Mouse (Mus musculus) CH12.LX (cell line): ENCODE measurements around the gene Zfp507.

Source experiments
- CTCF ChIP-seq, 2 experiments: IDR thresholded peaks in 1 of 2; conservative IDR thresholded peaks in 1 of 2; 2 replicates each; pipeline ENCODE4 v1.5.1; 2011 to 2012; ENCODE audit warnings: low read depth in 2 of 2, low read length in 2 of 2, improper control_type of control experiment in 1 of 2, inconsistent platforms in 1 of 2, mild to moderate bottlenecking in 1 of 2, moderate library complexity in 1 of 2
- E2F4 ChIP-seq: IDR thresholded peaks from 2 replicates; pipeline ENCODE4 v1.6.1; 2011; ENCODE audit warnings: low read depth, low read length, improper control_type of control experiment; ENCODE audit not compliant: insufficient replicate concordance
- EP300 ChIP-seq: IDR thresholded peaks from 2 replicates; pipeline ENCODE4 v1.6.1; 2011; ENCODE audit warnings: low read length, improper control_type of control experiment
- HCFC1 ChIP-seq: IDR thresholded peaks from 2 replicates; pipeline ENCODE4 v1.6.1; 2012; ENCODE audit warnings: low read depth, mild to moderate bottlenecking, inconsistent platforms, low read length, improper control_type of control experiment
- KAT2A ChIP-seq: IDR thresholded peaks from 2 replicates; pipeline ENCODE4 v1.6.1; 2012; ENCODE audit warnings: low read length, improper control_type of control experiment, inconsistent platforms; ENCODE audit not compliant: insufficient replicate concordance
- MAFK ChIP-seq: IDR thresholded peaks from 2 replicates; pipeline ENCODE4 v1.6.1; 2011; ENCODE audit warnings: low read length, improper control_type of control experiment; ENCODE audit not compliant: insufficient replicate concordance
- NRF1 ChIP-seq: IDR thresholded peaks from 2 replicates; pipeline ENCODE4 v1.6.1; 2014; ENCODE audit warnings: low read depth, mild to moderate bottlenecking, inconsistent platforms, low read length, improper control_type of control experiment, moderate library complexity
- POLR2A ChIP-seq: IDR thresholded peaks from 2 replicates; pipeline ENCODE4 v1.6.1; 2011; ENCODE audit warnings: low read depth, mild to moderate bottlenecking, improper control_type of control experiment, low read length
- TCF12 ChIP-seq: IDR thresholded peaks from 2 replicates; pipeline ENCODE4 v1.6.1; 2014; ENCODE audit warnings: low read depth, mild to moderate bottlenecking, inconsistent platforms, low read length, improper control_type of control experiment
- USF2 ChIP-seq: conservative IDR thresholded peaks from 2 replicates; pipeline ENCODE4 v1.6.1; 2011; ENCODE audit warnings: low read depth, low read length, improper control_type of control experiment
- ZC3H11A ChIP-seq: IDR thresholded peaks from 2 replicates; pipeline ENCODE4 v1.6.1; 2012; ENCODE audit warnings: low read depth, mild to moderate bottlenecking, inconsistent platforms, low read length, improper control_type of control experiment

GRCm38 (mm10) chr7:35821357-35821756, 18.6 kb upstream of the Zfp507 start:
- TF ChIP-seq ZC3H11A (no peak), MAFK (no peak), CTCF (conservative IDR thresholded peaks at IDR 0.05 in 1 of 2, IDR thresholded peaks at IDR 0.05 in 1 of 2; ENCODE audit: low read depth in 2 of 2, low read length in 2 of 2) (no peak), TCF12 (no peak), KAT2A (no peak), NRF1 (no peak), USF2 (no peak), EP300 (no peak), E2F4 (no peak), POLR2A (no peak), HCFC1 (no peak)
